In genomic region chr10:75910698-75911097, GRCm38 (mm10) we compare ENCODE assay signal across 23 mouse cellular contexts. TPM values are rescaled to one million over a fixed set of nuclear protein-coding genes. Genes with fewer than 3 reads are reported as not detected.
DNase-seq lines count a peak whose midpoint lies in the region; ATAC-seq and TF ChIP-seq lines count a peak whose summit lies in the region.
"Had no signal": no experiment of that assay in that cellular context is flagged by ENCODE, and none has a peak within 500 bp of the region (broad histone marks: within the 10 kb centered on the region; RNA-seq: fewer than 3 reads in every experiment).

No protein-coding gene starts in this region.

- H3K79me2 ChIP-seq in liver, adult 2 months (ENCODE audit: control insufficient read depth, insufficient read depth, low read length) = no peaks in the 10 kb centered on the region

- peaks cover 20% of the 10 kb centered on the region; the same call in 1 of the 2 replicates for H3K4me1 ChIP-seq in heart, embryonic 10.5 days
- no peaks in the 10 kb centered on the region for H3K4me1 ChIP-seq in liver, adult 2 months (ENCODE audit: control insufficient read depth, insufficient read depth, low read length)
- H3K4me1 ChIP-seq in liver, embryonic 11.5 days (replicated peaks; ENCODE audit: control insufficient read depth, insufficient read depth, low read length) = no peaks in the 10 kb centered on the region
- H3K4me1 ChIP-seq: forebrain, embryonic 10.5 days; forebrain, embryonic 12.5 days had no signal

- H3K4me2 ChIP-seq in liver, embryonic 11.5 days = no peak overlapping the region
- H3K4me2 ChIP-seq: embryonic facial prominence, embryonic 13.5 days; embryonic facial prominence, embryonic 15.5 days; forebrain, embryonic 12.5 days had no signal

- peaks cover 90% of the 10 kb centered on the region for H3K36me3 ChIP-seq in heart, embryonic 10.5 days
- H3K36me3 ChIP-seq in liver, adult 2 months (ENCODE audit: control insufficient read depth, insufficient read depth, low read length) = peaks cover 12% of the 10 kb centered on the region
- peaks cover 48% of the 10 kb centered on the region for H3K36me3 ChIP-seq in liver, embryonic 11.5 days (ENCODE audit: control insufficient read depth, insufficient read depth, low read length)

- no peak for ATAC-seq in liver, embryonic 11.5 days (replicated peaks; ENCODE audit: low FRiP score)
- ATAC-seq: forebrain, embryonic 14.5 days had no signal

- no peaks in the 10 kb centered on the region for H3K9me3 ChIP-seq in heart, embryonic 10.5 days
- no peaks in the 10 kb centered on the region for H3K9me3 ChIP-seq in liver, embryonic 11.5 days (ENCODE audit: control insufficient read depth, low read length)
- H3K9me3 ChIP-seq: embryonic facial prominence, embryonic 13.5 days; embryonic facial prominence, embryonic 15.5 days; forebrain, embryonic 10.5 days; forebrain, embryonic 12.5 days had no signal

- DNase-seq in heart, adult 11 months = peak; percentile 92
- no peak for DNase-seq in heart, embryonic 10.5 days (ENCODE audit: low spot score)
- peak; percentile 37 for DNase-seq in kidney, postnatal 14 days
- no peak for DNase-seq in kidney, adult 9 months
- no peak for DNase-seq in liver, adult 2 months (ENCODE audit: extremely low read depth, low read depth, low spot score)
- DNase-seq in liver, embryonic 11.5 days (ENCODE audit: low spot score) = no peak
- DNase-seq: adrenal gland, adult 2 months; adrenal gland, postnatal 10 days; adrenal gland, postnatal 25 days; cerebellum, adult 11 months; cerebellum, adult 18-20 months; cerebellum, adult 8-10 months; cerebellum, adult 9-11 months; cerebellum, postnatal 14 days; cerebellum, postnatal 36 days; embryo, embryonic 11 days had no signal

- H3K27ac ChIP-seq in heart, embryonic 10.5 days = no peak overlapping the region
- peak overlapping the region; percentile 33; the same call in 1 of the 2 replicates for H3K27ac ChIP-seq in liver, adult 2 months (replicated peaks; ENCODE audit: insufficient read depth, low read depth, low read length)
- no peak overlapping the region for H3K27ac ChIP-seq in liver, embryonic 11.5 days (ENCODE audit: low read depth, low read length)
- H3K27ac ChIP-seq: embryonic facial prominence, embryonic 13.5 days; embryonic facial prominence, embryonic 15.5 days; forebrain, embryonic 10.5 days; forebrain, embryonic 12.5 days had no signal

- 93% methylated on average over 2 of the region's 2 CpGs for WGBS in heart, embryonic 10.5 days
- 81% methylated on average over 2 of the region's 2 CpGs for WGBS in liver, adult 2 months
- 90% methylated on average over 2 of the region's 2 CpGs for WGBS in liver, embryonic 11.5 days

- H3K9ac ChIP-seq in liver, adult 2 months (ENCODE audit: low read depth, low read length) = no peak overlapping the region
- no peak overlapping the region for H3K9ac ChIP-seq in liver, embryonic 11.5 days (ENCODE audit: low read depth, low read length)
- H3K9ac ChIP-seq: embryonic facial prominence, embryonic 13.5 days; embryonic facial prominence, embryonic 15.5 days; forebrain, embryonic 12.5 days had no signal

- TF ChIP-seq POLR2A in liver, adult 2 months (IDR thresholded peaks at IDR 0.05; ENCODE audit: extremely low read depth, insufficient read depth, low read length) = no peak

- H3K27me3 ChIP-seq in heart, embryonic 10.5 days (ENCODE audit: insufficient read depth, poor library complexity, severe bottlenecking) = no peaks in the 10 kb centered on the region
- H3K27me3 ChIP-seq in liver, adult 2 months (ENCODE audit: control insufficient read depth, insufficient read depth, low read length) = no peaks in the 10 kb centered on the region
- no peaks in the 10 kb centered on the region for H3K27me3 ChIP-seq in liver, embryonic 11.5 days (replicated peaks; ENCODE audit: control insufficient read depth, insufficient read depth, low read length)
- H3K27me3 ChIP-seq: embryonic facial prominence, embryonic 13.5 days; embryonic facial prominence, embryonic 15.5 days; forebrain, embryonic 12.5 days had no signal

- H3K4me3 ChIP-seq in heart, embryonic 10.5 days = no peak overlapping the region
- H3K4me3 ChIP-seq in liver, adult 2 months (ENCODE audit: insufficient read depth, low read depth, low read length) = no peak overlapping the region
- no peak overlapping the region for H3K4me3 ChIP-seq in liver, embryonic 11.5 days (ENCODE audit: low read depth, low read length)
- H3K4me3 ChIP-seq: embryonic facial prominence, embryonic 13.5 days; embryonic facial prominence, embryonic 15.5 days; erythroblast, embryonic 14.5 days; forebrain, embryonic 10.5 days; forebrain, embryonic 12.5 days had no signal

- no peak for TF ChIP-seq CTCF in liver, adult 2 months (IDR thresholded peaks at IDR 0.05; ENCODE audit: low read depth, low read length)

RNA-seq across cellular contexts. Expression of gene Smarcb1, which starts 10.7 kb away (rescaled TPM):
- 157 and 204 TPM in 2 replicates for polyA plus RNA-seq in heart, embryonic 10.5 days (2016; fragmentation: Nextera tagmentation; extraction: Ambion mirVana)
- total RNA-seq in liver, adult 2 months (2014; rRNA removed) = 10.9 and 13.6 TPM in 2 replicates
- 15.9 and 18.1 TPM in 2 replicates for polyA plus RNA-seq in liver, adult 2 months (2012; rRNA removed)
- polyA plus RNA-seq in liver, embryonic 11.5 days (2014; fragmentation: Nextera tagmentation; extraction: Ambion mirVana) = 157 and 162 TPM in 2 replicates

RNA-seq across cellular contexts. Expression of gene Derl3, which starts 17.5 kb away (rescaled TPM):
- 3.1 and 5.0 TPM in 2 replicates for polyA plus RNA-seq in heart, embryonic 10.5 days (2016; fragmentation: Nextera tagmentation; extraction: Ambion mirVana)
- total RNA-seq in liver, adult 2 months (2014; rRNA removed) = 2.1 and 6.4 TPM in 2 replicates
- 6.4 and 15.0 TPM in 2 replicates for polyA plus RNA-seq in liver, adult 2 months (2012; rRNA removed)
- polyA plus RNA-seq in liver, embryonic 11.5 days (2014; fragmentation: Nextera tagmentation; extraction: Ambion mirVana) = 4.0 and 5.1 TPM in 2 replicates
- total RNA-seq: common myeloid progenitor, adult 5-6 weeks had no signal
- polyA plus RNA-seq: erythroblast, embryonic 14.5 days had no signal

RNA-seq across cellular contexts. Expression of gene Chchd10, which starts 22.2 kb away (rescaled TPM):
- 333 and 524 TPM in 2 replicates for polyA plus RNA-seq in heart, embryonic 10.5 days (2016; fragmentation: Nextera tagmentation; extraction: Ambion mirVana)
- 657 and 788 TPM in 2 replicates for total RNA-seq in liver, adult 2 months (2014; rRNA removed)
- polyA plus RNA-seq in liver, adult 2 months (2012; rRNA removed) = 1,775 and 1,843 TPM in 2 replicates
- polyA plus RNA-seq in liver, embryonic 11.5 days (2014; fragmentation: Nextera tagmentation; extraction: Ambion mirVana) = 103 and 113 TPM in 2 replicates

RNA-seq across cellular contexts. Expression of gene Mmp11, which starts 25.6 kb away (rescaled TPM):
- polyA plus RNA-seq in heart, embryonic 10.5 days (2016; fragmentation: Nextera tagmentation; extraction: Ambion mirVana) = 19.4 and 39.0 TPM in 2 replicates
- total RNA-seq in liver, adult 2 months (2014; rRNA removed) = 0.18 and 1.5 TPM in 2 replicates
- polyA plus RNA-seq in liver, adult 2 months (2012; rRNA removed) = 1.4 and 1.6 TPM in 2 replicates
- 15.2 and 16.6 TPM in 2 replicates for polyA plus RNA-seq in liver, embryonic 11.5 days (2014; fragmentation: Nextera tagmentation; extraction: Ambion mirVana)
- polyA plus RNA-seq: erythroblast, embryonic 14.5 days had no signal

RNA-seq across cellular contexts. Expression of gene Gm867, which starts 29.8 kb away (rescaled TPM):
- polyA plus RNA-seq in heart, embryonic 10.5 days (2016; fragmentation: Nextera tagmentation; extraction: Ambion mirVana) = 0.39 and 0.76 TPM in 2 replicates
- 0.09 TPM in 1 of 2 replicates, not detected in the other for total RNA-seq in liver, adult 2 months (2014; rRNA removed)
- 0.11 TPM in 1 of 2 replicates, not detected in the other for polyA plus RNA-seq in liver, adult 2 months (2012; rRNA removed)
- 3.2 and 3.4 TPM in 2 replicates for polyA plus RNA-seq in liver, embryonic 11.5 days (2014; fragmentation: Nextera tagmentation; extraction: Ambion mirVana)
- total RNA-seq: common myeloid progenitor, adult 5-6 weeks had no signal
- polyA plus RNA-seq: embryonic facial prominence, embryonic 13.5 days; forebrain, embryonic 14.5 days had no signal

Comparison
In these comparisons a context has a peak if more than half of its experiments do, and no peak if none do; other contexts are left out.
1. DNase-seq: peak in heart, adult 11 months (single experiment) and kidney, postnatal 14 days (single experiment); none in heart, embryonic 10.5 days (single experiment), kidney, adult 9 months (single experiment), liver, adult 2 months (single experiment) and liver, embryonic 11.5 days (single experiment).